Mouse (Mus musculus) megakaryocyte progenitor cell, adult 5-6 weeks (primary cell): Measurements from ENCODE around the gene Zbtb38. TPM values are rescaled to one million over a fixed set of nuclear protein-coding genes. Genes with fewer than 3 reads are reported as not detected.

ENCODE experiments used
- ATAC-seq: replicated peaks from 2 replicates; pipeline ENCODE4 v1.8.0; 2016; ENCODE audit warnings: mild to moderate bottlenecking, moderate TSS enrichment, inconsistent platforms; ENCODE audit not compliant: poor library complexity
- total RNA-seq, 2 experiments: library from RNA; stranded (forward) in 1 of 2; stranded (reverse) in 1 of 2; fragments of 157-497, 149-512 nt in 1 of 2; fragments of 200-1000 nt in 1 of 2; gene quantifications; 2 replicates each; pipeline versions ENCODE4 v1.2.3 to v1.2.4; 2015 to 2017

Gene Zbtb38
- total RNA-seq, 2 experiments from 2014 or later: 24.2 to 27.8 TPM

DNA sequence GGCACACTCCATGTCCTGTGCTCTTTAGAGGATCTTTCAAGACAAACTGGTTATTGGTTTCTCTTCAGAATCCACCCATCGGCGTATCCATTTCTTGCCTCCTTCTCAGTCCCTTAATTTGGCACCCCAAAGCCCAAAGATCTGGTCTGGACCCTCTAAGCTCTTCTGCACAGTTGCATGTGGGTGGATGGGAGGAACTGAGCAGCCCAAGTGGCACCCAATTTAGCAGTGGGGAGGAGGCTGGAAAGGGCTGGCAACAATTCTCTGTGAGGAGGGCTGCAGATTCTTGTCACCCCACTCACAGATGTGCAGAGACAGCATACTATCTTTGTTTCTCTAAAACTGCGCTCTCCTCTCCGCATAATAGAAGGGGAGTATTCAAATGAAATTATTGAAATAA, 103.3 kb downstream of the Zbtb38 start:
- ATAC-seq: no peak

DNA sequence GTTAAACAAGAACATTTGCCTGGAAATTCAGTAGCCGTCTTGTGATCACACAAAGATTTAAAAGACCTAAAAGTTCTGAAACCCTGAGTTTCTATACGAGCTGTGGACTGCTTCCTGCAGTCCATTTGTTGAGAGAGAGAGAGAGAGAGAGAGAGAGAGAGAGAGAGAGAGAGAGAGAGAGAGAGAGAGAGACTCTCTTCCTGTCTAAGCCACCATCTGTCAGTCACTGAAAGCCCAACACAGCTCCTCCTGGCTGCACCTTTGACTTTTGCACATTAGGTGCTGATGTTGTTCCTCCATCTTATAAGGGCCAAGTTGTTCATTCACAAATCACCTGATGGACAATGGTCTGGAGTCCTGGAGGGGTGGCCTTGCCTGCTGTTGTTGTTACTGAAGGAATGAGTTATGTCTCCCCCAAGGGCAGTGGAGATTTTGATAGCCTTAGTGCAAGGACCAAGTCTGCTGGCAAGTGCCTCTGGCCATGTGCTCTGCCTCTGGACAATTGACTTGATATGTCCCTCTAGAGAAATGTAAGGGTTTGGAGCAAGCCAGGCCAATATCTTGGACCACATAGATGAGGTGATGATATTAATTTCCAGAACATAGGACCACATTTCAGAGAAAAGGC, 105.8 kb downstream of the Zbtb38 start:
- no peak for ATAC-seq

GRCm38 (mm10) chr9:96644840-96645239, 107.8 kb downstream of the Zbtb38 start:
- peak; percentile 48 for ATAC-seq

DNA sequence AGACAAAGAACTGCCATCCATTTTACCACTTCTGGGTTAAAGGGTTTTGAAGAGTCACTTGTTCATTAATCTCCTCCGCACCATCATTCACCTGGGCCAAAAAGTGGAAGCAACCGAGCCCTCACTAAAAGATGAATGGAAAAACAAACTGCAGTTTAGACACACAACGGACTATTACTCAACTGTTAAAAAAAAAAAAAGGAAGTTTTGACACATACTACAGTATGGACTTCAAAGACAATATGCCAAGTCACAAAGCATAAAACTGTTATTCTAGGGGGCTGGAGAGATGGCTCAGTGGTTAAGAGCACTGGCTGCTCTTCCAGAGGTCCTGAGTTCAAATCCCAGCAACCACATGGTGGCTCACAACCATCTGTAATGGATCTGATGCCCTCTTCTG, 108.6 kb downstream of the Zbtb38 start:
- ATAC-seq: peak; percentile 78

DNA sequence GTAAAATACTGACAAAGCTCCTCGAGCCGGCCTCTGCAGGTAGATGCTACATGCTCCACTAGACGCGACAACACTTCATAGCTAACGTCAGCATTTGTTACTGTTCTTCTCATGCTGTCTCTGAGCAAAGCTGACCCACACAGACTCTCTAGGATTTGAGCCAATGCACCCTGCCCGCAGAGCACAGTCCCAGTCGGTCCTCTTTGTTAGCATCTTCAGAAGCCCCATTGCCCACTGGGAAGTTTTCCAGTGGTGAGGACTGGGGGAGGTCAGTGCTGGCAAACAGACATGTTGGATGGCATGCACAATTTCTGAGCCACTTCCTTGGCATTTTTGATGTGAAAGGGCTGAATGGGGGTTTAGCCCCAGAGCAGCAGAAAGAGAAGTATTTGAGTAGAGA, 113.2 kb downstream of the Zbtb38 start:
- no peak for ATAC-seq

GRCm38 (mm10) chr9:96638508-96638907, 114.1 kb downstream of the Zbtb38 start:
- no peak for ATAC-seq

GRCm38 (mm10) chr9:96637157-96637548, 115.5 kb downstream of the Zbtb38 start:
- peak; percentile 69 for ATAC-seq

DNA sequence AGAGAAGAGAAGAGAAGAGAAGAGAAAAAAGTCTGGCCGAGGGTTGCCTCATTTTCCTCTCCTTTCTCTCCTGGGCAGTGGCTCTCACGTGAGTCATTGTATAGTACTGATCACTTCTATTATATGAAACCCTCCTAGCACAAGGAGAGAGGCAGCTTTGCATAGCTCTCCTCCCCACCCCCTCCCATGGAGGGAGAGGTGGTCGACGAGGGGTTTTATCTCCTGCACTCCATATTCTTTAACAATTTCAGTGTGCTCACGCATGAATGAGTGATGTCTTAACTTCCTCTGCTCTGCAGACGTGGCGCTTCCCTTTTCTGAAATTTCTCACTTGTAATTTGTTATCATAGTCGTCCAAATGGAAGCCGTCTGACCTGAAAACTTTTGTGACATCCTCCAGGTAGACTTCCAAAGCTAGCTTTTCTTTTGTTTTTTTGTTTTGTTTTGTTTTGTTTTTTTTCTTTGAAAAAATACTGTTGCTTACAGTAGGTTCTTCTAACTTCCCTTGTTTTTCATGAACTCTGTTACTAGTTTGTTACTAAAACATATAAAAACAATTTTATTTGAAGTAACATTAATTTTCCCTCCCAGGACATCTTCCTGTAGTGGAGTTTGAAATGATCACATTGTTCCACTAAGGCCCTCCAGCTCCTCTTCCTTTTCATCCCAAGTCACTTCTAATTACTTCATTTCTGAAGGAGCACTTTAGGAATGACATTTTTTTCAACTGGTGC, 116.0 kb downstream of the Zbtb38 start:
- peak; percentile 56 for ATAC-seq

DNA sequence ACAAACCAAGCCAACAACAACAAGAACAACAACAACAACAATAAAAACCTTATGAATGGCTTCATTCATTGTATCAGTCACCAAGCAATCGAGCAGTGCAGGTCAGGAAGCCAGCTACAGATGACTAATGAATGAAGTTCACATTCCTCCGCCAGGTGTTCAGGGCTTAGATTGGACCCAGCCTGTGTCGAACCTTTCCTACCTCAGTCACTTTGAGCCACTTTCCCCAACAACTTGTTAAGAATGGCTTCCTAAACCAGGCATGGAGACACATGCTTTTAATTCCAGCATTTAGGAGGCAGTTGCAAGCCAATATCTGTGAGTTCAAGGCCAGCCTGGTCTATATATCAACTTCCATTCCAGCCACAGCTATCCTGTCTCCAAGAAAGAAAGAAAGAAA, 116.7 kb downstream of the Zbtb38 start:
- no peak for ATAC-seq

- ATAC-seq: no peak
Measured at GRCm38 (mm10) chr9:96635176-96635575, 117.5 kb downstream of the Zbtb38 start.

GRCm38 (mm10) chr9:96633771-96634170, 118.9 kb downstream of the Zbtb38 start:
- no peak for ATAC-seq

Other genes starting within 250 kb of the Zbtb38 start
- not detected in 2 replicates for gene Gm28729, start 227.6 kb downstream of the Zbtb38 start, total RNA-seq (2015)
- 0.24 TPM in 1 of 2 replicates, not detected in the other for gene Gm28729, start 227.6 kb downstream of the Zbtb38 start, total RNA-seq (2017)
- gene Rasa2, start 121.2 kb downstream of the Zbtb38 start, total RNA-seq (2015): 27.4 and 31.1 TPM in 2 replicates
- gene Rasa2, start 121.2 kb downstream of the Zbtb38 start, total RNA-seq (2017): 20.8 and 23.5 TPM in 2 replicates
- 68.2 and 90.6 TPM in 2 replicates for gene Pxylp1, start 139.8 kb upstream of the Zbtb38 start, total RNA-seq (2015)
- 77.9 and 88.5 TPM in 2 replicates for gene Pxylp1, start 139.8 kb upstream of the Zbtb38 start, total RNA-seq (2017)